Mouse (Mus musculus): ENCODE results near the gene Fzd2.
"Not testable (repeated sequence)": the region's sequence is repeated elsewhere in the genome, so short reads cannot be mapped to it uniquely, and the experiment has no call there.

Gene Fzd2

GRCm38 (mm10) chr11:102581281-102582015 lies 22.7 kb upstream of the Fzd2 start:
- no peak for DNase-seq (ENCODE audit: low spot score in 2 of 2)

- DNase-seq (ENCODE audit: low spot score in 2 of 2): no peak
Observed at GRCm38 (mm10) chr11:102582016-102582610, 22.1 kb upstream of the Fzd2 start.

DNA sequence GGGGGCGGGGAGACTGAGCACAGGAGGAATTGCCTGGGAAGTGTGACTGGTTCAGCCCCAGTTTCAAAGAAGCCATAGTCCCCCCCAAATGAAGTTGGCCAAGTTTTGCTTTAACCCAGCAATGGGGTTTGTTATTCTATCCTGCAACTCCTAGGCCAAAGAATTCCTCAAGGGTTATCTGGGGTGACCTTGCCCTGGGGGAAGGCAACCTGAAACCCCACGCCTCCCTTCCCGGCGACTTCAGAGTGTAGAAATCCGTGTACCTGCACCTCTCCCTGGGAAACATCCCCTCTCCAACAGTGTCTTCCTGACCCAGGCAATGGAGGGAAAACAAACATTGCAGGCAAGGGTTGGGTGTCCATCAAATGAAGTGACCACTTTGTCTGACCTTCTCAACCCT lies 21.5 kb upstream of the Fzd2 start:
- no peak for DNase-seq (ENCODE audit: low spot score in 2 of 2)

GRCm38 (mm10) chr11:102586445-102587130 lies 17.6 kb upstream of the Fzd2 start:
- no peak for DNase-seq (ENCODE audit: low spot score in 2 of 2)

DNA sequence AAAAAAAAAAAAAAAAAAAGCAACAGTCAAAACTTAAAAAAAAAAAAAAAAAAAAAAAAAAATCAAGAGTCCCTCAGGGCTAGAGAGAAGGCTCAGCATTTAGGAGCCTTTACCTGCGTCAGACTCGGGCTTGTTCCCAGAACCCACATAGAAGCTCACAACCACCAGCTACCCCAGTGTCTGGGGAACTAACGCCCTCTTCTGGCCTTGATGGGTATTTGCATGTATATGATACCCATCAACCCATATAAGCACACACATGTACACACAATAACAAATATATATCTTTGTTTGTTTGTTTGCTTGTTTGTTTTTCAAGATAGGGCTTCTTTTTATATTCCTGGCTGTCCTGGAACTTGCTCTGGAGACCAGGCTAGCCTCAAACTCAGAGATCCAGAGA lies 16.6 kb upstream of the Fzd2 start:
- DNase-seq (ENCODE audit: low spot score in 2 of 2): no peak

DNA sequence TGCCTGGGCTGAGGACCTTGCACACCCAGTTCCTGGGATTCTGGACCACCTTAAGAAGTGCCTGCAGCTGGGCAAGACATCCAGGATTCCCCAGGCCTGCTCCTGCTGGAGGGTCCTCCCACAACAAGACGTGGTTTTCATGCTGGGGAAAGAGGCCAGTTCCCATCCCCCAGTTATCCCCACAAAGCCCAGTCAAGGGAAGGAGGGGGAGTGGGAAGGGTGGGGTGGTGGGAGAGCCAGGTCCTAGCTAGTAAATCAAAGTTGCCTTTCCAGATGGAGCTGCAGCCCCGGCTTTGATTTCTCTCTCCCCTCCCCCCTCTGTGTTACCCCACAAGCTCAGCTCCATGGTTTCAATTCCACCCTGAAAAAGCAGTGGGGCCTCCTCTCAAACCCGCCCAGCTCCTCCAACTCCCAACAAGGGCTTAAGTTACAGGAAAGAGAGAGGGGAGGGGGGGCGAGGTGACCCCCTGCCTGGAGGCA lies 8.8 kb upstream of the Fzd2 start:
- no peak for DNase-seq (ENCODE audit: low spot score in 2 of 2)

GRCm38 (mm10) chr11:102599912-102600311 lies 4.3 kb upstream of the Fzd2 start:
- DNase-seq (ENCODE audit: low spot score in 2 of 2): no peak

DNA sequence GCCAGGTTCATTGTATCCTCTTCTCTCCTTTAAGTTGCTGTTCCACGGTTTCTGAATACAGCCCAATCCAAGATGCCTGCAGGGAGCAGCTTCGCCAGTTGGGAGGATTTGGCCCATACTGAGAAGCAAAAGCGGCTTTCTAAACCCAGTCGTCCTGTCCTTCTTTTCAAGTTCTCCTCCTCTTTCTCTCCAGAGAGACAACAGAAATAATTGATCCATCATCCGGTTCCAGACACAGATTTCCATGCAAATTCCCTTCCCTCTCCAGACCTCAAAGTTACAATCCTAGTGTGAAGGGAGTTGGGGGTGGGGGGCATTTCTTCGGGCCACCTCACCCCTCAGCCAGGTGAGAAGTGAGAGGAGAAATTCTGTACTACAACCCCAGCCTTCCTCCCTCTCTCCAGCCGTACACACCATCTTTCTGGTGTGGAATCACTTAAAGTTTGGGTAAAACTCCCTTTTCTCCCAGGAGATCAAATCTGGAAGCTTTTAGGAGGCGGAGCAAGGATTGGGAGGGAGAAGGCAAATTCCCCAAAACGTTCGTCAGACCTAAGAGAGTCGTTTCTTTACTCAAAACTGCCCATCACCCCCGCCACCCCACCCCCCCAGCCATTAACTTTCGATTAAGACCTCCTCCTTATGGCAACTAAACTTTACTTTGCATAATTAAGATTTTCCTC lies 1.2 kb upstream of the Fzd2 start:
- no peak for DNase-seq (ENCODE audit: low spot score in 2 of 2)

GRCm38 (mm10) chr11:102603496-102603850 lies 723 bp upstream of the Fzd2 start:
- no peak for DNase-seq (ENCODE audit: low spot score in 2 of 2)

DNA sequence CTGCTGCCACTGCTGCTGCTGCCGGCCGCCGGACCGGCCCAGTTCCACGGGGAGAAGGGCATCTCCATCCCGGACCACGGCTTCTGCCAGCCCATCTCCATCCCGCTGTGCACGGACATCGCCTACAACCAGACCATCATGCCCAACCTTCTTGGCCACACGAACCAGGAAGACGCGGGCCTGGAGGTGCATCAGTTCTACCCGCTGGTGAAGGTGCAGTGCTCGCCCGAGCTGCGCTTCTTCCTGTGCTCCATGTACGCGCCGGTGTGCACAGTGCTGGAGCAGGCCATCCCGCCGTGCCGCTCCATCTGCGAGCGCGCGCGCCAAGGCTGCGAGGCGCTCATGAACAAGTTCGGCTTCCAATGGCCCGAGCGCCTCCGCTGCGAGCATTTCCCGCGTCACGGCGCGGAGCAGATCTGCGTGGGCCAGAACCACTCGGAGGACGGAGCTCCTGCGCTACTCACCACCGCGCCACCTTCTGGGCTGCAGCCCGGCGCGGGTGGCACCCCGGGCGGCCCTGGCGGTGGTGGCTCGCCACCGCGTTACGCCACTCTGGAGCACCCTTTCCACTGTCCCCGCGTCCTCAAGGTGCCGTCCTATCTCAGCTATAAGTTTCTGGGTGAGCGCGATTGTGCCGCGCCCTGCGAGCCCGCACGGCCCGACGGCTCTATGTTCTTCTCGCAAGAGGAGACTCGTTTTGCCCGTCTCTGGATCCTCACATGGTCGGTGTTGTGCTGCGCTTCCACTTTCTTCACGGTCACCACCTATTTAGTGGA lies 769 bp downstream of the Fzd2 start:
- DNase-seq (ENCODE audit: low spot score in 2 of 2): peak; percentile 12 to 14

DNA sequence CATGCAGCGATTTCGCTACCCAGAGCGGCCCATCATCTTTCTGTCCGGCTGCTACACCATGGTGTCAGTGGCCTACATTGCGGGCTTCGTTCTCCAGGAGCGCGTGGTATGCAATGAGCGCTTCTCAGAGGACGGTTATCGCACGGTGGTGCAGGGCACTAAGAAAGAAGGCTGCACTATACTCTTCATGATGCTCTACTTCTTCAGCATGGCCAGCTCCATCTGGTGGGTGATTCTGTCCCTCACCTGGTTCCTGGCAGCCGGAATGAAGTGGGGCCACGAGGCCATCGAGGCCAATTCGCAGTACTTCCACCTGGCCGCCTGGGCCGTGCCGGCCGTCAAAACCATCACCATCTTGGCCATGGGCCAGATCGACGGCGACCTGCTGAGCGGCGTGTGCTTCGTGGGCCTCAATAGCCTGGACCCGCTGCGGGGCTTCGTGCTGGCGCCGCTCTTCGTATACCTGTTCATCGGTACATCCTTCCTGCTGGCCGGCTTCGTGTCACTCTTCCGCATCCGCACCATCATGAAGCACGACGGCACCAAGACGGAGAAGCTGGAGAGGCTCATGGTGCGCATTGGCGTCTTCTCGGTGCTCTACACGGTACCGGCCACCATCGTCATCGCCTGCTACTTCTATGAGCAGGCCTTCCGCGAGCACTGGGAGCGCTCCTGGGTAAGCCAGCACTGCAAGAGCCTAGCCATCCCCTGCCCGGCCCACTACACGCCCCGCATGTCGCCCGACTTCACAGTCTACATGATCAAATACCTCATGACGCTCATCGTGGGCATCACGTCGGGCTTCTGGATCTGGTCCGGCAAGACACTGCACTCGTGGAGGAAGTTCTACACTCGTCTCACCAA lies 1.6 kb downstream of the Fzd2 start:
- peak in 1 of 2 experiments; percentile 13 for DNase-seq (ENCODE audit: low spot score in 2 of 2)

DNA sequence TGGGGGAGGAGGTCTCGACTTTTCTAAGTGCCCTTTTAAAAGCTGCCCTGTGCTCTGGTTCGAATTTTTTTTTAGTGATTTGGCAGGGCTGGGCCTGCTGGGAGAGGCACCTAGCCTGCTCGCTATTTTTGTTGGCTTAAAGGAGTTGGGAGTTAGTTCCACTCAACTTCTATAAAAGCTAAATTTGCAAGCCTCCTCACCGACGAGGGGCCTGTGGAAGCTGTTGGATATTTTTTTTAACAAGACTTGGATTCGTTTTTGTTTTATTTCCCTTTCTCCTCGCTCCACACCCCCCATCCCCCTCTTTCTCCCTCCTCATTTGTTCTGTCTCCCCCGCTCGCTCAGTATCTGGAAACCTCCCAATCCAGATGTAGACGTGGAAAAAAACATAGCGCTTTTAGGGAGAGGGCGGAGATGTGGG lies 2.6 kb downstream of the Fzd2 start:
- DNase-seq (ENCODE audit: low spot score in 2 of 2): no peak

DNA sequence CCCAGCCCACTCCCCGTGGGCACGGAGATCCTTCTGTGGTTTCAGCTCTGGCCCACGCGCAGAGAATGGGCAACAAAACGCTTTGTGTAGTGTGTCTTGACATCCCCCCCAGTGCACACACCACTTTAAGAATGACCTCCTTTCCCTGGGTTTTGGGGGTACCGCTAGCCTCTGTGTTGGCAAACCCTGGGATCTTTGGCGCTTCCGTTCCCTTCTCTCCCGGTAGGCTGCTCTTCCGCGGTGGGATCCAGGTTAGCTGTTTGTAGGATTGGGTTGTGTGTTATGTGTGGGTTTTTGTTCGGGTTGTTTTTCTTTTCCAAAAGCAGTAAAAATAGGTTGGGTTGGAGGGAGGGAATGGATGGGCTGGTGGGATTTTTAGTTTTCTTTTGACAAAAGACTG lies 3.0 kb downstream of the Fzd2 start:
- not testable (repeated sequence) for DNase-seq (ENCODE audit: low spot score in 2 of 2)

GRCm38 (mm10) chr11:102607686-102608548 lies 3.7 kb downstream of the Fzd2 start:
- no peak for DNase-seq (ENCODE audit: low spot score in 2 of 2)

- DNase-seq (ENCODE audit: low spot score in 2 of 2): no peak
Observed at GRCm38 (mm10) chr11:102608691-102609090, 4.5 kb downstream of the Fzd2 start.

- DNase-seq (ENCODE audit: low spot score in 2 of 2): no peak
Observed at GRCm38 (mm10) chr11:102609483-102609882, 5.3 kb downstream of the Fzd2 start.

GRCm38 (mm10) chr11:102610260-102610659 lies 6.1 kb downstream of the Fzd2 start:
- DNase-seq (ENCODE audit: low spot score in 2 of 2): no peak

DNA sequence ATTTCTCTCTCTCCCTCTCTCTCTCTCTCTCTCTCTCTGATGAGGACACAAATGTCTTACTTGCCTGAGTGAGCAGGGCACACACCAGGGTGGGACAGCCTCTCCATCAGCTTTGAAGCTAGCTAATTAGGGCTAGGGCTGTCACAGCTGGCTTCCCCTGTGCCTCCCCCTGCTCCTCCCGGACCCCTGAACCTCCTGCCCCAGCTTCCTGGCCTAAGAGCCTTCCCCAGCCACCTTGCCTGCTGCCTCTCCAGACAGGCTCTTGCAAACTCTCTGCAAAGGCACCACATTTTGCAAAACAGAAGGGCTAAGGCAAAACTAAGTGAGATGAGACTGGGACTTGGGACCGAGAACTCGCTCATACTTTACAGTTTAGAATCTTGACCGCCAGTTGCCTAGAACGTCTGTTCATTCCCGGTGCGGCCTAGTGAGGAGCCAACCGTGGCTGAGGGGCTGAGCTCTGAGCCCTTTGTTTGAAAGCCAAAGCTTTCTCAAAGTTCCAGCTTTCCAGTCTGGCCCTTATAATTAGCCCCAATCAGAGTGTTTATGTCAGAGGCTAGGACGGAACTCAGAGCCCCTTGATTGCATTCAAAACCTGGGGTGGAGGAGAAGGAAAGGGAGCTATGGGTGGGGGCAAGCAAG lies 6.6 kb downstream of the Fzd2 start:
- no peak for DNase-seq (ENCODE audit: low spot score in 2 of 2)

GRCm38 (mm10) chr11:102611317-102611705 lies 7.1 kb downstream of the Fzd2 start:
- DNase-seq (ENCODE audit: low spot score in 2 of 2): no peak
